Mouse (Mus musculus) neural tube, postnatal 0 days (tissue): ENCODE results near the gene Trim29. TPM values are rescaled to one million over a fixed set of nuclear protein-coding genes. Genes with fewer than 3 reads are reported as not detected.

Experiments
- polyA plus RNA-seq: library from polyadenylated mRNA; unstranded; fragments of >200 nt; fragmentation: Nextera tagmentation; extraction: Ambion mirVana; gene quantifications from 2 replicates; pipeline ENCODE4 v1.2.1, GENCODE M21; 2015

Trim29 gene
- 0.28 and 0.34 TPM in 2 replicates for polyA plus RNA-seq

GRCm38 (mm10) chr9:43310538-43310937 lies at the start of gene Trim29:
Gene Trim29, plus strand, starts transcription at chr9:43310848.

Other genes with a start within 250 kb of the Trim29 start
- 16.1 and 16.7 TPM in 2 replicates for gene Arhgef12, start 203.6 kb upstream of the Trim29 start, polyA plus RNA-seq
- 7.5 and 8.6 TPM in 2 replicates for gene Tmem136, start 194.3 kb upstream of the Trim29 start, polyA plus RNA-seq
- gene Pou2f3, start 100.5 kb upstream of the Trim29 start, polyA plus RNA-seq, result 0.05 TPM in 1 of 2 replicates, not detected in the other
- gene Oaf, start 70.9 kb upstream of the Trim29 start, polyA plus RNA-seq, result 10.3 and 10.9 TPM in 2 replicates